Mouse (Mus musculus): ENCODE measurements around the gene Tmem245. TPM values are rescaled to one million over a fixed set of nuclear protein-coding genes. Genes with fewer than 3 reads are reported as not detected.

Tmem245 gene
- polyA plus RNA-seq, 1 experiment from 2014 or later: 12.0 TPM

DNA sequence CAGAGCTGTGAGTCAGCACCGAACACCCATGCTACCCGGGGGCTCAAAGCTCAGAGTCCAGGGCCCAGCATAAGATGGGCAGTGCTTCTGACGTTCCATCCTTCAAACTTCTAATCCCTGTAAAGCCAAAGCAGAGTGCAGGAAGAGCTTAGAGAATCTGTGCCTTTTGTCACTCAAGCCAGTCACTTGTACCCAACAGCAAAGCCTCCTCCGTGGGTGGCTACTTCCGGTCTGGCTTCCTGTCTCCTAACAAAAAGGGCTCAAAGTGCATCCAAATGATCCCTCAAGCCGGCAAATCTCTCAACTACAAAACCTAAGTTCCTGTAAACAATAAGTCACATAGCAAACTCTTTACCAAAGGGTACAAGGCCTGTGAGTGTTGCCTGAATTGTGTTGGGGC lies 2.3 kb upstream of the Tmem245 start:
- no peak overlapping the region for H3K4me3 ChIP-seq
- no peaks in the 10 kb centered on the region for H3K9me3 ChIP-seq
- no peak for ATAC-seq (ENCODE audit: low FRiP score, low read depth)
- no peaks in the 10 kb centered on the region; the same call in 1 of the 2 replicates for H3K27me3 ChIP-seq
- H3K27ac ChIP-seq (replicated peaks): no peak overlapping the region
- no peak overlapping the region for H3K4me2 ChIP-seq (replicated peaks)
- WGBS: 65% methylated on average over 6 of the region's 6 CpGs
- H3K36me3 ChIP-seq: no peaks in the 10 kb centered on the region
- peaks cover 18% of the 10 kb centered on the region for H3K4me1 ChIP-seq
- no peak overlapping the region for H3K9ac ChIP-seq (replicated peaks)

DNA sequence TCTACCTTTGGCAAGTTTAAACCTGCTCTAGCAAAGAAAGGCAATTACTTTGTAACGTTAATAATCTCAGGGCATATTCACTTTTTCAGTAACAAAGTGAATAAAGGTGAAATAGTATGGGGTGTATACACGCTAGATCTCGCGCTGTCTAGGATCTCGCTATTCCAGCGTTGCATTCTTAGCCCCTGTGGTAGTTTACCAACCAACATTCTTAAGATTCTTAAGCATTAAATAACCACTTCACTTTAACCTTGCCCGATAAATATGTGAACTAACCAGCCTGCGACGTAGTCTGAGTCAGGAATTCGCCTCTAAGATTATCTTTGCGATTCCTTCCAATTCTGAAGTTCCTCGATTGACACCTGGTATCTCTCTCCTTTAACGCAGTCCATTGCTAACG lies 1.1 kb downstream of the Tmem245 start:
- no peaks in the 10 kb centered on the region for H3K36me3 ChIP-seq
- ATAC-seq (ENCODE audit: low FRiP score, low read depth): no peak
- no peaks in the 10 kb centered on the region; the same call in 1 of the 2 replicates for H3K27me3 ChIP-seq
- peak overlapping the region; percentile 87 for H3K4me3 ChIP-seq
- peaks cover 43% of the 10 kb centered on the region for H3K4me1 ChIP-seq
- H3K9ac ChIP-seq (replicated peaks): peak overlapping the region; percentile 74
- H3K9me3 ChIP-seq: no peaks in the 10 kb centered on the region
- 3% methylated on average over 14 of the region's 14 CpGs for WGBS
- H3K27ac ChIP-seq (replicated peaks): no peak overlapping the region
- H3K4me2 ChIP-seq (replicated peaks): peak overlapping the region; percentile 95

DNA sequence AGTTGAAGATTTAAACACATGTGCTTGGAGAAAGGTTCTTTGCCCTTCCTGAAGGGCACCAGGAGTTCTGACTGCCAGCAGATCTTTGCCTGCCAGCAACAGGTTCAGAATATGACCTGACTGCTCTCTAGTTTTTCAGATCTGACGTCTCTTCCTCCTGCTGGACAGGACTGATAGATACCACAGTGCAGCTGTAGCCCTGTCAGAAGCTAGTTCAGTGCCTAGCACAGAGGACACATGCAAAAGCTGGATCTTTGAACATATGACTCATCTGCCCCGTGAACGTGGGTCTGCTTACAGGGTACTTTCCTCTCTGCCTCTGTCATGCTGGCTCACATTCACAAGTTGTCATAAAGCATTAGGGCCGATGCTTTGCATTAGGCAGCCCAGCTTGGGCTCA lies 3.0 kb downstream of the Tmem245 start:
- Histone ChIP-seq H3K9me3 (no peaks in the 10 kb centered on the region), H3K9ac (replicated peaks) (no peak overlapping the region), H3K27ac (replicated peaks) (no peak overlapping the region), H3K4me2 (replicated peaks) (no peak overlapping the region), H3K36me3 (no peaks in the 10 kb centered on the region), H3K27me3 (no peaks in the 10 kb centered on the region; the same call in 1 of the 2 replicates), H3K4me1 (peaks cover 43% of the 10 kb centered on the region), H3K4me3 (no peak overlapping the region)
- WGBS: 53% methylated on average over 4 of the region's 4 CpGs
- no peak for ATAC-seq (ENCODE audit: low FRiP score, low read depth)

GRCm38 (mm10) chr4:56943258-56943657 lies 4.0 kb downstream of the Tmem245 start:
- no peaks in the 10 kb centered on the region for H3K36me3 ChIP-seq
- no peak overlapping the region for H3K9ac ChIP-seq (replicated peaks)
- H3K4me2 ChIP-seq (replicated peaks): no peak overlapping the region
- ATAC-seq (ENCODE audit: low FRiP score, low read depth): no peak
- H3K9me3 ChIP-seq: no peaks in the 10 kb centered on the region
- H3K4me3 ChIP-seq: no peak overlapping the region
- H3K27me3 ChIP-seq: no peaks in the 10 kb centered on the region; the same call in 1 of the 2 replicates
- H3K4me1 ChIP-seq: peaks cover 43% of the 10 kb centered on the region
- H3K27ac ChIP-seq (replicated peaks): no peak overlapping the region
- WGBS: 26% methylated on average over 1 of the region's 1 CpGs

GRCm38 (mm10) chr4:56942567-56942966 lies 4.7 kb downstream of the Tmem245 start:
- H3K4me2 ChIP-seq (replicated peaks): no peak overlapping the region
- H3K27ac ChIP-seq (replicated peaks): no peak overlapping the region
- H3K4me1 ChIP-seq: peaks cover 43% of the 10 kb centered on the region
- no peak overlapping the region for H3K9ac ChIP-seq (replicated peaks)
- 69% methylated on average over 1 of the region's 1 CpGs for WGBS
- no peaks in the 10 kb centered on the region for H3K36me3 ChIP-seq
- H3K9me3 ChIP-seq: no peaks in the 10 kb centered on the region
- H3K4me3 ChIP-seq: no peak overlapping the region
- ATAC-seq (ENCODE audit: low FRiP score, low read depth): no peak
- no peaks in the 10 kb centered on the region; the same call in 1 of the 2 replicates for H3K27me3 ChIP-seq

- H3K9ac ChIP-seq (replicated peaks): no peak overlapping the region
- H3K36me3 ChIP-seq: 0 out of 2 replicates have a peak, but pooled peaks cover 2% of the 10 kb centered on the region
- ATAC-seq (ENCODE audit: low FRiP score, low read depth): no peak
- no peak overlapping the region for H3K27ac ChIP-seq (replicated peaks)
- 56% methylated on average over 4 of the region's 4 CpGs for WGBS
- no peaks in the 10 kb centered on the region; the same call in 1 of the 2 replicates for H3K27me3 ChIP-seq
- H3K4me3 ChIP-seq: no peak overlapping the region
- H3K4me2 ChIP-seq (replicated peaks): no peak overlapping the region
- H3K9me3 ChIP-seq: no peaks in the 10 kb centered on the region
- H3K4me1 ChIP-seq: peaks cover 43% of the 10 kb centered on the region
Measured at GRCm38 (mm10) chr4:56941481-56941880, 5.8 kb downstream of the Tmem245 start.

GRCm38 (mm10) chr4:56937136-56937535 lies 10.1 kb downstream of the Tmem245 start:
- WGBS: 52% methylated on average over 6 of the region's 6 CpGs
- H3K27ac ChIP-seq (replicated peaks): no peak overlapping the region
- H3K9ac ChIP-seq (replicated peaks): no peak overlapping the region
- H3K27me3 ChIP-seq: no peaks in the 10 kb centered on the region
- ATAC-seq (ENCODE audit: low FRiP score, low read depth): no peak
- no peaks in the 10 kb centered on the region for H3K9me3 ChIP-seq
- peaks cover 24% of the 10 kb centered on the region for H3K36me3 ChIP-seq
- no peak overlapping the region for H3K4me2 ChIP-seq (replicated peaks)
- H3K4me1 ChIP-seq: peaks cover 4% of the 10 kb centered on the region; the same call in 1 of the 2 replicates
- H3K4me3 ChIP-seq: no peak overlapping the region

- Histone ChIP-seq H3K9me3 (no peaks in the 10 kb centered on the region), H3K4me1 (no peaks in the 10 kb centered on the region), H3K9ac (replicated peaks) (no peak overlapping the region), H3K27ac (replicated peaks) (no peak overlapping the region), H3K4me3 (no peak overlapping the region), H3K36me3 (peaks cover 34% of the 10 kb centered on the region), H3K27me3 (no peaks in the 10 kb centered on the region), H3K4me2 (replicated peaks) (no peak overlapping the region)
- ATAC-seq (ENCODE audit: low FRiP score, low read depth): no peak
- no CpG with 5 or more reads among the region's 1 CpGs for WGBS
Measured at GRCm38 (mm10) chr4:56935327-56935726, 11.9 kb downstream of the Tmem245 start.

DNA sequence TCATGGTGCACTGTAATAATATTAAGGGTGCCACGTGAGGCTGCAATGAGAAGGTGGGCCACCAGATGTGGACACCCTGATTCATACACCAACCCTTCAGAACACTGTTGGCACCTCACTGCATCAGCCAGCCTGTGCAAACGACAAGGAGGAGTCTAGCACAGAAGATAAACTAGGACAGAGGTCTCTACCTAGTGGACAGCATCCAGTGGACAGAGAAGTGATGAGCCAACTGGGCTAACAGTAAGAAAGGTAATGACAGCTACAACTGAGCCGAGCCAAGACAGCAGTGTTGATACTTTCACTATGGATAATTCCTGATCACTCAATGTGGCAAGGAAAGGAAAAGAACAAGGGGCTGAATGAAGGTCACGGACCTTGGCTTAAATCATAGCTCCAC lies 14.1 kb downstream of the Tmem245 start:
- no peak overlapping the region for H3K4me2 ChIP-seq (replicated peaks)
- WGBS: 96% methylated on average over 4 of the region's 4 CpGs
- no peaks in the 10 kb centered on the region for H3K9me3 ChIP-seq
- H3K27me3 ChIP-seq: no peaks in the 10 kb centered on the region
- ATAC-seq (ENCODE audit: low FRiP score, low read depth): no peak
- no peak overlapping the region for H3K27ac ChIP-seq (replicated peaks)
- no peak overlapping the region for H3K4me3 ChIP-seq
- peaks cover 34% of the 10 kb centered on the region for H3K36me3 ChIP-seq
- H3K4me1 ChIP-seq: no peaks in the 10 kb centered on the region
- H3K9ac ChIP-seq (replicated peaks): no peak overlapping the region

DNA sequence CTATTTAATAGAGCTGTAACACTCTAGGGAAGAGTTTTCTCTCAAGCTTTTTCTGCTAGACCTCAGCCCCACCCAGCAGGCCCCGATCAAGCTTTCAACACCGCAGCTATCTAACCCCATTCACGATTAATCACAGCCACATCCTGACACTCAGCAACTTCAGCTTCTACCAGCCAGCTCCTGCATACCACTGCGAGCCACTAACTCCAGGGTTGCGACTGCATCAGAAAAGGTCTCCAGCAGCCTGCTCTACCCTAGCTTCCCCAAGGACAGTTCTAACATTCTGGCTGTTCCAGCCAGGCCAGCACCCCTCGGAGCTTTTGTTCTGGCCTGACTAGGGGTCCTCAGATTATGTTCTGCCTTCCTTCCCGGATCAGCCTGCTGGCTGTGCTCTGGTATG lies 15.1 kb downstream of the Tmem245 start:
- no peak overlapping the region for H3K27ac ChIP-seq (replicated peaks)
- H3K36me3 ChIP-seq: peaks cover 34% of the 10 kb centered on the region
- H3K4me1 ChIP-seq: no peaks in the 10 kb centered on the region
- WGBS: 46% methylated on average over 7 of the region's 7 CpGs
- H3K4me3 ChIP-seq: no peak overlapping the region
- H3K27me3 ChIP-seq: no peaks in the 10 kb centered on the region
- H3K4me2 ChIP-seq (replicated peaks): no peak overlapping the region
- ATAC-seq (ENCODE audit: low FRiP score, low read depth): no peak
- no peaks in the 10 kb centered on the region for H3K9me3 ChIP-seq
- H3K9ac ChIP-seq (replicated peaks): no peak overlapping the region

DNA sequence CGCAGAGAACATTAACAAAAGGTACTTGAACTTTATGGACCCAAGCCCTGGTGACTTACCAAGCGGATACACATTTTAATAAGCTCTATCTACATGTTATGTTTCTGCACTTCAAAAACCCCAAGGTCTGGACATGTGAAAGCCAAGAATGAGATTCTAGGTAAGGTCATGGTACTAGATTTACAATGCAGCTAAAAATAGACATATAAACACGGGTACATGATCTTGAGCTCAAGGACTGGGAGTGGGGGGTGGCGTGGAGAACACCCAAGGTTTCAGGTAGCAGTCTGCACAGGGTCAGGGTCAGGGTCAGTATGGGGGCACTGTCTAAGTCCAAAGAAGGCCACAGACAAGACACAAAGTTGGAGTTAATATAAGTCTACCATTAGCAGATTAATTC lies 16.9 kb downstream of the Tmem245 start:
- no peak for ATAC-seq (ENCODE audit: low FRiP score, low read depth)
- Histone ChIP-seq H3K36me3 (peaks cover 34% of the 10 kb centered on the region), H3K27me3 (no peaks in the 10 kb centered on the region), H3K9ac (replicated peaks) (no peak overlapping the region), H3K4me2 (replicated peaks) (no peak overlapping the region), H3K9me3 (no peaks in the 10 kb centered on the region), H3K4me3 (no peak overlapping the region), H3K4me1 (no peaks in the 10 kb centered on the region), H3K27ac (replicated peaks) (no peak overlapping the region)
- WGBS: 84% methylated on average over 4 of the region's 4 CpGs

GRCm38 (mm10) chr4:56926971-56927370 lies 20.3 kb downstream of the Tmem245 start:
- H3K27ac ChIP-seq (replicated peaks): no peak overlapping the region
- 86% methylated on average over 4 of the region's 4 CpGs for WGBS
- peaks cover 48% of the 10 kb centered on the region for H3K36me3 ChIP-seq

GRCm38 (mm10) chr4:56922229-56922628 lies 25.0 kb downstream of the Tmem245 start:
- 97% methylated on average over 11 of the region's 11 CpGs for WGBS
- Histone ChIP-seq H3K9ac (replicated peaks) (no peak overlapping the region), H3K4me2 (replicated peaks) (no peak overlapping the region), H3K27me3 (no peaks in the 10 kb centered on the region), H3K36me3 (peaks cover 49% of the 10 kb centered on the region), H3K27ac (replicated peaks) (no peak overlapping the region), H3K9me3 (no peaks in the 10 kb centered on the region), H3K4me1 (no peaks in the 10 kb centered on the region), H3K4me3 (no peak overlapping the region)
- ATAC-seq (ENCODE audit: low FRiP score, low read depth): no peak

More at GRCm38 (mm10) chr4:56926971-56927370, 20.3 kb downstream of the Tmem245 start:
- Histone ChIP-seq H3K9me3 (no peaks in the 10 kb centered on the region), H3K9ac (replicated peaks) (no peak overlapping the region), H3K4me3 (no peak overlapping the region), H3K27me3 (no peaks in the 10 kb centered on the region), H3K4me1 (no peaks in the 10 kb centered on the region), H3K4me2 (replicated peaks) (no peak overlapping the region)
- no peak for ATAC-seq (ENCODE audit: low FRiP score, low read depth)
